Mouse (Mus musculus): ENCODE data around the gene Psma5. TPM values are rescaled to one million over a fixed set of nuclear protein-coding genes. Genes with fewer than 3 reads are reported as not detected.

Gene Psma5
- polyA plus RNA-seq, 1 experiment from 2014 or later = 143 TPM

DNA sequence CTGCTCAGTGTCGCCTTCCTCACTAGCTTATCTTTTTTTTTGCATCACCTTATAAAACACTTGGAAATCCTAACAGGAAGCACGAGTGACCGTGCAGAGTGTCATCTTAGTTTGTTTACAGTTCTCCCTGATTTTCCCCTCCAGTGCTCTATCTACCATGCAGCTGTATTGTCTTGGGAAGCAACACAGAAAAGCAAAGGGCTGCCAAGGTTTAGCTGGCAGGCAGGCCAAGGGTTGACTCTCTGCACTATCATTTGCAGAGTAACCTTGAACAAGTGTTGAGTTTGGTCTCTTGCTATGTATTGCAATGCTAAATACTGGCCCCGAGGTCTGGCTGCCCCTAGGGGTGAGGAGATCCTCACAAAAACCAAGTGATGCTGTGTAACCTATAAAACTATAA lies 55.0 kb downstream of the Psma5 start:
- TF ChIP-seq EP300 (IDR thresholded peaks at IDR 0.05; ENCODE audit: low read depth) (no peak), CTCF (IDR thresholded peaks at IDR 0.05; ENCODE audit: low read depth) (no peak)
- H3K27me3 ChIP-seq (ENCODE audit: insufficient read depth, low read length) = no peaks in the 10 kb centered on the region
- H3K27ac ChIP-seq (ENCODE audit: low read depth) = no peak overlapping the region
- no peak overlapping the region for H3K4me2 ChIP-seq (ENCODE audit: low read depth, low read length)
- H3K4me1 ChIP-seq (ENCODE audit: insufficient read depth) = peaks cover under 1% of the 10 kb centered on the region
- H3K9me3 ChIP-seq (ENCODE audit: low read length) = no peaks in the 10 kb centered on the region
- no peak for ATAC-seq
- peaks cover 8% of the 10 kb centered on the region; the same call in 1 of the 2 replicates for H3K36me3 ChIP-seq (replicated peaks; ENCODE audit: insufficient read depth, low read length)
- DNase-seq = no peak
- H3K9ac ChIP-seq (replicated peaks) = no peak overlapping the region
- no peak overlapping the region for H3K4me3 ChIP-seq (ENCODE audit: low read depth, low read length)
- 67% methylated on average over 4 of the region's 4 CpGs for WGBS (ENCODE audit: insufficient replicate concordance)

DNA sequence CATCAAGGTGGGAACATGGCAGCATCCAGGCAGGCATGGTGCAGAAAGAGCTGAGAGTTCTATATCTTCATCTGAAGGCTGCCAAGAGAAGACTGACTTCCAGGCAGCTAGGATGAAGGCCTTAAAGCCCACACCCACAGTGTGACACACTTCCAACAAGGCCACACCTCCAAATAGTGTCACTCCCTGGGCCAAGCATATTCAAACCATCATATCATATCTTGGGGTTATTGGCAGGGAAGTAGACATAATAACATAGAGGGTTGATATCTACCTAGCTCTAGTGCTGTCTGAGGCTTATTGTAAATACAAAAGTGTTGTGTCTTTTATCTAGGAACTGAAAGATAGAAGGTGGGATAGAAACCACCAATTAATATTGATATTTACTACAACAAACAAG lies 55.7 kb downstream of the Psma5 start:
- Histone ChIP-seq H3K27me3 (ENCODE audit: insufficient read depth, low read length) (no peaks in the 10 kb centered on the region), H3K9me3 (ENCODE audit: low read length) (no peaks in the 10 kb centered on the region), H3K36me3 (replicated peaks; ENCODE audit: insufficient read depth, low read length) (peaks cover 8% of the 10 kb centered on the region; the same call in 1 of the 2 replicates), H3K4me1 (ENCODE audit: insufficient read depth) (no peaks in the 10 kb centered on the region), H3K4me2 (ENCODE audit: low read depth, low read length) (no peak overlapping the region), H3K27ac (ENCODE audit: low read depth) (no peak overlapping the region), H3K9ac (replicated peaks) (no peak overlapping the region), H3K4me3 (ENCODE audit: low read depth, low read length) (no peak overlapping the region)
- no peak for ATAC-seq
- no peak for TF ChIP-seq EP300 (IDR thresholded peaks at IDR 0.05; ENCODE audit: low read depth)
- no peak for TF ChIP-seq CTCF (IDR thresholded peaks at IDR 0.05; ENCODE audit: low read depth)
- no peak for DNase-seq

DNA sequence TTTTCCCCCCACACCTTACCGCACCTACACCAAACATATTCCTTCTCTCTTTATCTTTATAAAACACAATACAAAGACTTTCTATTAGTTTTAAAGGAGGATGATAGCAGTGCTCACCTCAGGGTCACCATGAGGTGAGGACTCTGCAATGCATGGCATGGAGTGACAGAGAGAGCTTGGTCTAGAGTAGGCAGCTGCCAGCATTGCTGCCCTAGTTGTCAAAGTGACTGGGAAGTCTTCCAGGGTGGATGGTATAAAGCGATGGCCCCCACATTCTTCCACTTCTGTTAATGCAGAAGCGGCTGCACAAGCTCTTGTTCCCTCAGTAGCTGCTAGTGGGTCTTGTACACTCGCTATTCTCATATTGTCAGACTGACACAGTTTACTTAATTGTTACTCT lies 56.4 kb downstream of the Psma5 start:
- WGBS (ENCODE audit: insufficient replicate concordance) = 85% methylated on average over 4 of the region's 4 CpGs
- DNase-seq (no peak), ATAC-seq (no peak)
- Histone ChIP-seq H3K4me3 (ENCODE audit: low read depth, low read length) (no peak overlapping the region), H3K27me3 (ENCODE audit: insufficient read depth, low read length) (no peaks in the 10 kb centered on the region), H3K27ac (ENCODE audit: low read depth) (no peak overlapping the region), H3K36me3 (replicated peaks; ENCODE audit: insufficient read depth, low read length) (peaks cover 8% of the 10 kb centered on the region; the same call in 1 of the 2 replicates), H3K4me2 (ENCODE audit: low read depth, low read length) (no peak overlapping the region), H3K4me1 (ENCODE audit: insufficient read depth) (no peaks in the 10 kb centered on the region), H3K9me3 (ENCODE audit: low read length) (no peaks in the 10 kb centered on the region), H3K9ac (replicated peaks) (no peak overlapping the region)
- TF ChIP-seq CTCF (IDR thresholded peaks at IDR 0.05; ENCODE audit: low read depth) = no peak
- TF ChIP-seq EP300 (IDR thresholded peaks at IDR 0.05; ENCODE audit: low read depth) = no peak

DNA sequence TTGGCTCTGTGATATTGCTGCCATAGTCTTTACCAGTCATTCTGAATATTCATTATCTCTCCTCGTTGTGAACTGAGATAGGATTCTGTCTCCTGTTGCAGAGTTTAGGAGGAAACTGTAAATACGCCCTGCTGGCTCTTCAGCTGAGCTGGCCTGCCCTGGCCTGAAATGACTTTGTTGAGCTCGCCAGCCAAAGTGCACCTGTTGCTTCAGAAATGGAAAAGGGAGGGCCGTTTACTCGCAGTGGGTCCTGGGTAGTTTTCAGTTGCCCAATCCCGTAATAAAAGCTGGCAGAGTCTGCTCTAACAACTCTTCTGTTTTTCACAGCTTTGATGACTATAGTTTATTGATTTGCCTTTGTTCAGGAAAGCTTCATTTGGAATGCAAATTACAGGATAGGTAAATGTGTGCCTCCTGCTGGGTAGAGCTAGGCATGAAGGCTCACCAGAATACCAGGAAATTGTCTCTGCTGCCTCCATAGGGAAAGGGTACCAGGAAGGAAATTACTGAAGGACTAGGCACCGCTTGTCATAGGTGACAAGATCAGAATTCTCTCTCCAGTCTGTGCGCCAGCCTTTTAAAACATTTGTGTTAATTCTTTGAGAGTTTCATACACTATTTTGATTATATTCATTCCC lies 57.4 kb downstream of the Psma5 start:
- no peak for TF ChIP-seq EP300 (IDR thresholded peaks at IDR 0.05; ENCODE audit: low read depth)
- TF ChIP-seq CTCF (IDR thresholded peaks at IDR 0.05; ENCODE audit: low read depth) = 0 out of 2 replicates have a peak, but pooled peaks have one; percentile 11
- Histone ChIP-seq H3K9me3 (ENCODE audit: low read length) (no peaks in the 10 kb centered on the region), H3K36me3 (replicated peaks; ENCODE audit: insufficient read depth, low read length) (peaks cover 4% of the 10 kb centered on the region; the same call in 1 of the 2 replicates), H3K4me2 (ENCODE audit: low read depth, low read length) (no peak overlapping the region), H3K9ac (replicated peaks) (no peak overlapping the region), H3K4me1 (ENCODE audit: insufficient read depth) (no peaks in the 10 kb centered on the region), H3K27me3 (ENCODE audit: insufficient read depth, low read length) (no peaks in the 10 kb centered on the region), H3K27ac (ENCODE audit: low read depth) (peak overlapping the region; percentile 31; the same call in 1 of the 2 replicates), H3K4me3 (ENCODE audit: low read depth, low read length) (no peak overlapping the region)
- WGBS (ENCODE audit: insufficient replicate concordance) = 48% methylated on average over 8 of the region's 8 CpGs
- DNase-seq = peak; percentile 51
- peak; percentile 92 for ATAC-seq

DNA sequence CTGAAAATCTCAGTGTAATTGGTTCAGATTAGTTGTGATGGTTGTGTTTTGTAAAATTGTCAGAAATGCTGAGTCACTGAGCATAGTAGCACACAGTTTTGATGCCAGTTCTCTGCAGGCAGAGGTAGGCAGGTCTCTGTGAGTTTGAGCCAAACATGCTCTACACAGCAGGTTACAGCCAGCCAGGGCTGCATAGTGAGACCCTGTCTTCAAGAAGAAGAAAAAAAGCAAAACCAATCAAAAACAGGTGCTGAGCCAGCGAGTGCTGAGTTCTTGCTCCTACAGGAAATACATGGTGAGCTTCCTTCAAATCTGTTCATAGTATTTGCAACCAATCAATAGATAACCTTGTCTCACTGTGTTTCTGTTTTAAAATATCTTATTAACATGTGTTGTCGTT lies 61.8 kb downstream of the Psma5 start:
- WGBS (ENCODE audit: insufficient replicate concordance) = 70% methylated on average over 2 of the region's 2 CpGs

DNA sequence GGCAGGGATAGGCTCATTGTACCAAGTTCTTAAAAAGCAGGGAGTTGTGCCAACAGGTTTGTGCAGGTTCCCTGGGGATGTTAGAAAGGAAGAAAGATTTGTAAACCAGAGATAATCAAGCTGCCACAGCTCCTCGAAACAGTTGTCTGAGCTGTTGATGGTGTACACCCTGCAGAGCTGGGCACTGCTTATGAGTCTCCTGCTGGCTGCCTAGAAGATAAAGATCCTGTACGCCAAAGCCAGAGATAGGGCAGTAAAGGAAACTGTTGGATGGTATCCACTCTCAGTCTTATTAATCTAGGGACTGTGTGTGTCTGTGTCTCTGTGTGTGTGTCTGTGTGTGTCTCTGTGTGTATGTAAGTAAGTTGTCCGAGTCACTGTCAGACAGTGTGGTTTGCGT lies 64.9 kb downstream of the Psma5 start:
- DNase-seq (no peak), ATAC-seq (no peak)
- WGBS (ENCODE audit: insufficient replicate concordance) = 67% methylated on average over 4 of the region's 4 CpGs
- Histone ChIP-seq H3K9ac (replicated peaks) (no peak overlapping the region), H3K4me2 (ENCODE audit: low read depth, low read length) (no peak overlapping the region), H3K27ac (ENCODE audit: low read depth) (no peak overlapping the region), H3K27me3 (ENCODE audit: insufficient read depth, low read length) (no peaks in the 10 kb centered on the region), H3K9me3 (ENCODE audit: low read length) (no peaks in the 10 kb centered on the region), H3K36me3 (replicated peaks; ENCODE audit: insufficient read depth, low read length) (peaks cover 10% of the 10 kb centered on the region), H3K4me3 (ENCODE audit: low read depth, low read length) (no peak overlapping the region), H3K4me1 (ENCODE audit: insufficient read depth) (no peaks in the 10 kb centered on the region; the same call in 1 of the 2 replicates)
- TF ChIP-seq CTCF (IDR thresholded peaks at IDR 0.05; ENCODE audit: low read depth) = no peak
- no peak for TF ChIP-seq EP300 (IDR thresholded peaks at IDR 0.05; ENCODE audit: low read depth)

More for the DNA sequence above, 61.8 kb downstream of the Psma5 start:
- Histone ChIP-seq H3K9me3 (ENCODE audit: low read length) (no peaks in the 10 kb centered on the region), H3K9ac (replicated peaks) (no peak overlapping the region), H3K27ac (ENCODE audit: low read depth) (no peak overlapping the region), H3K4me3 (ENCODE audit: low read depth, low read length) (no peak overlapping the region), H3K27me3 (ENCODE audit: insufficient read depth, low read length) (no peaks in the 10 kb centered on the region), H3K36me3 (replicated peaks; ENCODE audit: insufficient read depth, low read length) (no peaks in the 10 kb centered on the region; the same call in 1 of the 2 replicates), H3K4me1 (ENCODE audit: insufficient read depth) (no peaks in the 10 kb centered on the region; the same call in 1 of the 2 replicates), H3K4me2 (ENCODE audit: low read depth, low read length) (no peak overlapping the region)
- DNase-seq = no peak
- TF ChIP-seq CTCF (IDR thresholded peaks at IDR 0.05; ENCODE audit: low read depth) (no peak), EP300 (IDR thresholded peaks at IDR 0.05; ENCODE audit: low read depth) (no peak)
- no peak for ATAC-seq

Data from liver, postnatal 0 days (tissue).